Mouse (Mus musculus): ENCODE measurements around the gene Ifnlr1. TPM values are rescaled to one million over a fixed set of nuclear protein-coding genes. Genes with fewer than 3 reads are reported as not detected.
"Not testable (repeated sequence)": the region's sequence is repeated elsewhere in the genome, so short reads cannot be mapped to it uniquely, and the experiment has no call there.

Ifnlr1 gene
- polyA plus RNA-seq (2016; fragmentation: Nextera tagmentation; extraction: Ambion mirVana): 0.28 and 0.69 TPM in 2 replicates

- peaks cover 50% of the 10 kb centered on the region for H3K27me3 ChIP-seq (replicated peaks)
- H3K36me3 ChIP-seq: no peaks in the 10 kb centered on the region
- H3K4me2 ChIP-seq: peak within 1 kb of the TSS; percentile 98
- peaks cover 4% of the 10 kb centered on the region for H3K4me1 ChIP-seq (replicated peaks)
- H3K9ac ChIP-seq: peak within 1 kb of the TSS; percentile 75
- ATAC-seq (ENCODE audit: insufficient number of reproducible peaks, low FRiP score): peak; percentile 45; the same call in 1 of the 2 replicates
- peak within 1 kb of the TSS; percentile 76 for H3K4me3 ChIP-seq
- H3K27ac ChIP-seq (ENCODE audit: poor library complexity, severe bottlenecking): no peak within 1 kb of the TSS
- H3K9me3 ChIP-seq (replicated peaks): no peaks in the 10 kb centered on the region
- WGBS: 2% methylated on average over 41 of the region's 41 CpGs
Observed at GRCm38 (mm10) chr4:135685906-135686567, at the start of gene Ifnlr1. Gene Ifnlr1 (plus strand): TSS chr4:135686287.

- H3K4me2 ChIP-seq; H3K27ac ChIP-seq (ENCODE audit: poor library complexity, severe bottlenecking); ATAC-seq (ENCODE audit: insufficient number of reproducible peaks, low FRiP score); H3K9me3 ChIP-seq (replicated peaks); H3K36me3 ChIP-seq; H3K9ac ChIP-seq; H3K27me3 ChIP-seq (replicated peaks); H3K4me3 ChIP-seq: not testable (repeated sequence)
- 64% methylated on average over 8 of the region's 8 CpGs for WGBS
- H3K4me1 ChIP-seq (replicated peaks): peaks cover 28% of the 10 kb centered on the region
Observed at GRCm38 (mm10) chr4:135641302-135642079, 44.6 kb upstream of the Ifnlr1 start.

- Histone ChIP-seq H3K36me3 (no peaks in the 10 kb centered on the region), H3K4me2 (peak overlapping the region; percentile 50), H3K4me3 (no peak overlapping the region), H3K27me3 (replicated peaks) (0 out of 2 replicates have a peak, but pooled peaks cover 4% of the 10 kb centered on the region), H3K9me3 (replicated peaks) (no peaks in the 10 kb centered on the region), H3K27ac (ENCODE audit: poor library complexity, severe bottlenecking) (peak overlapping the region; percentile 72), H3K9ac (0 out of 2 replicates have a peak overlapping the region, but pooled peaks have one; percentile 38), H3K4me1 (replicated peaks) (peaks cover 28% of the 10 kb centered on the region)
- 12% methylated on average over 12 of the region's 12 CpGs for WGBS
- peak; percentile 84 for ATAC-seq (ENCODE audit: insufficient number of reproducible peaks, low FRiP score)
Observed at GRCm38 (mm10) chr4:135645022-135645637, 41.0 kb upstream of the Ifnlr1 start.

GRCm38 (mm10) chr4:135652966-135653607, 33.0 kb upstream of the Ifnlr1 start:
- H3K9me3 ChIP-seq (replicated peaks): no peaks in the 10 kb centered on the region
- H3K27ac ChIP-seq (ENCODE audit: poor library complexity, severe bottlenecking): peak overlapping the region; percentile 86
- no peaks in the 10 kb centered on the region for H3K36me3 ChIP-seq
- 29% methylated on average over 11 of the region's 11 CpGs for WGBS
- peak; percentile 52; the same call in 1 of the 2 replicates for ATAC-seq (ENCODE audit: insufficient number of reproducible peaks, low FRiP score)
- peak overlapping the region; percentile 40 for H3K4me2 ChIP-seq
- no peak overlapping the region for H3K9ac ChIP-seq
- peaks cover 60% of the 10 kb centered on the region for H3K4me1 ChIP-seq (replicated peaks)
- 0 out of 2 replicates have a peak, but pooled peaks cover 4% of the 10 kb centered on the region for H3K27me3 ChIP-seq (replicated peaks)
- H3K4me3 ChIP-seq: no peak overlapping the region

DNA sequence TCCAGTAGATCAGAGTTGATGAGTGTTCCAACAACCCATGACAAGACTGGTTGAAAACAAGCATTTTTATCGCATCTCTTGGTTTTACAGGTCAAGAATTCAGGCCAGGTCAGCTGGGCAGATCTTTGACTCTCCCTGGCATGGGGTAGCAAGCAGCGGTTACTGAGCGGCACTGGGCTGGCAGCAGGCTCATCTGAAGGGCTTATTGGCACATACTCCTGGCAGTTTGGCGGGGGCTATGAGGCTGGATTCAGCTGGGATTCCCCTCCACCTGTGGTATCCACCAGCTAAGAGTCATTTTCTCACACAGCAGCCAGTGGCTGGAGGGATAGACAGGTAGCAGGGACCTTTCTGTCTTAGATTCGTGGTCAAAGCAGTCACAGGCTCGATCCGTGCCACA, 32.1 kb upstream of the Ifnlr1 start:
- Histone ChIP-seq H3K4me3 (no peak overlapping the region), H3K4me2 (no peak overlapping the region), H3K9me3 (replicated peaks) (no peaks in the 10 kb centered on the region), H3K9ac (no peak overlapping the region), H3K4me1 (replicated peaks) (peaks cover 69% of the 10 kb centered on the region), H3K27ac (ENCODE audit: poor library complexity, severe bottlenecking) (peak overlapping the region; percentile 86), H3K36me3 (no peaks in the 10 kb centered on the region), H3K27me3 (replicated peaks) (0 out of 2 replicates have a peak, but pooled peaks cover 4% of the 10 kb centered on the region)
- 91% methylated on average over 7 of the region's 7 CpGs for WGBS
- no peak for ATAC-seq (ENCODE audit: insufficient number of reproducible peaks, low FRiP score)

DNA sequence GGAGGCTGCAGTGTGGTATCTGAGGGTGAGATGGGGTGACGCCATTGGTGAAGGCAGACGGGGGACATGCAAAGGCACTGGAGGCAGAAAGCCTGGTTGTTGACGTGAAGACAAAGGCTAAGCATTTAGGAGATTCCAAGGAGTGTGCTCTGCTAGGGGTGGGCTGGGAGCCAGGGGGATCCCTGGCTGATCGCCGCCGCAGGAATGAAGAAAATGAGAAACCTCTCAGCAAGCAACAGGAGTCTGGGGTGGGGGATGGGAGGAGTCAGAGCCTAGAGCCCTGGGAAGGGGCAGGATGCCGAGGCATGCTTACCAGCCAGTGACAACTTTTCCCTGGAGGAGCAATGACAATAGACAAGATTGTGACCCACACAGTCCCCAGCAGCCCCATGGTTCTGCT, 30.6 kb upstream of the Ifnlr1 start:
- no peak for ATAC-seq (ENCODE audit: insufficient number of reproducible peaks, low FRiP score)
- no peak overlapping the region for H3K4me3 ChIP-seq
- H3K27ac ChIP-seq (ENCODE audit: poor library complexity, severe bottlenecking): peak overlapping the region; percentile 84; the same call in 1 of the 2 replicates
- peaks cover 73% of the 10 kb centered on the region for H3K4me1 ChIP-seq (replicated peaks)
- H3K9ac ChIP-seq: no peak overlapping the region
- no peaks in the 10 kb centered on the region for H3K9me3 ChIP-seq (replicated peaks)
- H3K36me3 ChIP-seq: no peaks in the 10 kb centered on the region
- H3K4me2 ChIP-seq: 0 out of 2 replicates have a peak overlapping the region, but pooled peaks have one; percentile 14
- H3K27me3 ChIP-seq (replicated peaks): no peaks in the 10 kb centered on the region
- WGBS: 11% methylated on average over 7 of the region's 7 CpGs

- Histone ChIP-seq H3K9ac (peak overlapping the region; percentile 2; the same call in 1 of the 2 replicates), H3K9me3 (replicated peaks) (no peaks in the 10 kb centered on the region), H3K36me3 (no peaks in the 10 kb centered on the region), H3K27me3 (replicated peaks) (no peaks in the 10 kb centered on the region), H3K4me2 (peak overlapping the region; percentile 13; the same call in 1 of the 2 replicates), H3K4me1 (replicated peaks) (peaks cover 79% of the 10 kb centered on the region), H3K4me3 (no peak overlapping the region), H3K27ac (ENCODE audit: poor library complexity, severe bottlenecking) (peak overlapping the region; percentile 84)
- 24% methylated on average over 10 of the region's 10 CpGs for WGBS
- peak; percentile 20; the same call in 1 of the 2 replicates for ATAC-seq (ENCODE audit: insufficient number of reproducible peaks, low FRiP score)
Observed at GRCm38 (mm10) chr4:135656094-135656589, 29.9 kb upstream of the Ifnlr1 start.

GRCm38 (mm10) chr4:135658484-135658883, 27.6 kb upstream of the Ifnlr1 start:
- Histone ChIP-seq H3K4me2 (peak overlapping the region; percentile 14; the same call in 1 of the 2 replicates), H3K36me3 (no peaks in the 10 kb centered on the region), H3K9me3 (replicated peaks) (no peaks in the 10 kb centered on the region), H3K27ac (ENCODE audit: poor library complexity, severe bottlenecking) (peak overlapping the region; percentile 84), H3K9ac (no peak overlapping the region), H3K27me3 (replicated peaks) (no peaks in the 10 kb centered on the region), H3K4me3 (no peak overlapping the region), H3K4me1 (replicated peaks) (peaks cover 70% of the 10 kb centered on the region)
- ATAC-seq (ENCODE audit: insufficient number of reproducible peaks, low FRiP score): no peak
- 15% methylated on average over 5 of the region's 5 CpGs for WGBS

- peak overlapping the region; percentile 14; the same call in 1 of the 2 replicates for H3K4me2 ChIP-seq
- no peak overlapping the region for H3K4me3 ChIP-seq
- WGBS: 41% methylated on average over 12 of the region's 12 CpGs
- H3K27ac ChIP-seq (ENCODE audit: poor library complexity, severe bottlenecking): peak overlapping the region; percentile 84
- H3K27me3 ChIP-seq (replicated peaks): no peaks in the 10 kb centered on the region
- no peak overlapping the region for H3K9ac ChIP-seq
- no peak for ATAC-seq (ENCODE audit: insufficient number of reproducible peaks, low FRiP score)
- H3K4me1 ChIP-seq (replicated peaks): peaks cover 66% of the 10 kb centered on the region
- no peaks in the 10 kb centered on the region for H3K9me3 ChIP-seq (replicated peaks)
- no peaks in the 10 kb centered on the region for H3K36me3 ChIP-seq
Observed at GRCm38 (mm10) chr4:135658899-135659298, 27.2 kb upstream of the Ifnlr1 start.

GRCm38 (mm10) chr4:135661082-135661809, 24.8 kb upstream of the Ifnlr1 start:
- peak; percentile 31 for ATAC-seq (ENCODE audit: insufficient number of reproducible peaks, low FRiP score)
- WGBS: 52% methylated on average over 6 of the region's 6 CpGs
- Histone ChIP-seq H3K4me1 (replicated peaks) (peaks cover 52% of the 10 kb centered on the region), H3K9me3 (replicated peaks) (no peaks in the 10 kb centered on the region), H3K4me2 (no peak overlapping the region), H3K9ac (no peak overlapping the region), H3K27ac (ENCODE audit: poor library complexity, severe bottlenecking) (no peak overlapping the region), H3K4me3 (no peak overlapping the region), H3K27me3 (replicated peaks) (no peaks in the 10 kb centered on the region), H3K36me3 (no peaks in the 10 kb centered on the region)
